Mouse (Mus musculus) CD4-positive helper T cell, adult 2 months (primary cell): ENCODE results near the gene Tmprss13.

Experiments used
- DNase-seq: peaks from one replicate; pipeline ENCODE4 v3.0.0-alpha.2; 2012; ENCODE audit warnings: low read depth, missing footprints, low spot score

The Tmprss13 gene

GRCm38 (mm10) chr9:45329577-45329976, 10.7 kb downstream of the Tmprss13 start:
- DNase-seq: peak; percentile 26

DNA sequence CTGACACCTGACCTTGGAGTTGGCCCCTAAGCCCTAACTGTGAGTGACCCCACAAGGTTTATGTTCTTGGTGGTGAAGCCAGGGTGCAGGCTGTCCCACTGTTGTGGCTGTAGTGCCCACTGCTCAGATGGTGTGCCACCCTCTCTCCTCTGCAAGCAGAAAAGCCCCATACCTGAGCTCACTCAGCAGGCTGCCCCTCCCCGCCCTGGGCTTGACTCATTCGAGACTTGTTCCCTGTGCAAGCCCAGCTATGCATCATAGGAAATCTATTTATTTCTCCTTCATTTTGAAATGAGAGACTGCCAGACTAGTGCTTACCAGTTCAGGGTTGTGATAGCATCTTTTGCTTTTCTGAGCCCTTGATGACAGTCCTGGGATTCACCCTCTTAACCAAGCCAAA, 18.5 kb downstream of the Tmprss13 start:
- DNase-seq: no peak

DNA sequence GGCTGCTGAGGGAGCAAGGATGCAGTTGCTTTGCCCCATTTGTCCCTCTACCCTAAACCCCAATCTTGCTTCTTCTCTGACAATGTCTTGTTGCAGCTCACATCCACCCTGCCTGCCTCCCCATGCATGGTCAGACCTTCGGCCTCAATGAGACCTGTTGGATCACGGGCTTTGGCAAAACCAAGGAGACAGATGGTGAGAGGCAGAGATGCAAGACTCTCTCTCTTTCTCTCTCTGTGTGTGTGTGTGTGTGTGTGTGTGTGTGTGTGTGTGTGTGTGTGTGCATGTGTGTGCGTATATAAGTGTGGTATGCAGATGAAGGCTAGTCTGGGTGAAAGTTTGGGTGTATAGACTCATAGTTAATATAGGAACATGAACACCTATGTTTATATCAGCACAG, 24.2 kb downstream of the Tmprss13 start:
- DNase-seq: no peak

- no peak for DNase-seq
These were observed 26.6 kb downstream of the Tmprss13 start for GRCm38 (mm10) chr9:45345516-45345915.

GRCm38 (mm10) chr9:45346276-45346675, 27.4 kb downstream of the Tmprss13 start:
- no peak for DNase-seq

DNA sequence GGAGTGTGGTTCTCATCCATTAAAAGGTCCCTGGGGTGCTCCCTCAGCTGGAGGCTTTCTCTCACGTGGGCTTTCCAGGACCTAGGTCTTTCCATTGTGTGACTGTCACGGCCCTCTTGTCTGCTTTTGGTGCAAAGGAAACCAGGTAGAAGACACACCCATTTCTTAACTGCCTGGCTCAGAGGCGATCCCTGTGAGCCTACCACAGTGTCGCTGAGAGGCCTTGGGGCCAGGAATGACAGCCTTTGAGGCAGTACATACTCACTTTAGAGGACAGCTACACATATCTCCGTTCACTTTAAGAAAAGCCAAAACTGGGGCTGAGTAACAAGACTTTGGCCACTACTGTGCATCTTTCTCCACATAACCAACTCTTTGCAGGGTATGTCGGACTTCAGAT, 29.7 kb downstream of the Tmprss13 start:
- DNase-seq: no peak

- no peak for DNase-seq
These were observed 30.3 kb downstream of the Tmprss13 start for GRCm38 (mm10) chr9:45349181-45349580.

GRCm38 (mm10) chr9:45349851-45350250, 31.0 kb downstream of the Tmprss13 start:
- DNase-seq: no peak

DNA sequence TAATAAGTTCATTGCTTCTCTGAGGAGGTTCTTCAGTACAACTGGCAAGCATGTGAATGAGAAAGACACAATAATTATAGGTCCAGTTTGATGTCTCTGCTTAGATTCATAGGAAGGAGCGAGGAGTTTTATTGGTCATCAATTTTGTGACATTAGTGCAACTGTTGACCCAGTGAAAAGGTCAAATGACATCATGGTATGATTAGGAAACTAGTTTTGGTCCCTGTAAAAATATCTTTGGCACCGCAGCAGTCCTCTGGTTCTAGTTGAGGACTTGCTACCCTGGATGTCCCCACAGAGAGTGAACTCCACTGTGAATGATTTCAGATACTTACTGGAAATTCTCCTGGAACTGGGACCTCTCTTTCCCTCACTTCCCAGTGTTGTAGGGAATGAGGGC, 36.3 kb downstream of the Tmprss13 start:
- no peak for DNase-seq

- DNase-seq: no peak
These were observed 39.5 kb downstream of the Tmprss13 start for GRCm38 (mm10) chr9:45358356-45358755.

DNA sequence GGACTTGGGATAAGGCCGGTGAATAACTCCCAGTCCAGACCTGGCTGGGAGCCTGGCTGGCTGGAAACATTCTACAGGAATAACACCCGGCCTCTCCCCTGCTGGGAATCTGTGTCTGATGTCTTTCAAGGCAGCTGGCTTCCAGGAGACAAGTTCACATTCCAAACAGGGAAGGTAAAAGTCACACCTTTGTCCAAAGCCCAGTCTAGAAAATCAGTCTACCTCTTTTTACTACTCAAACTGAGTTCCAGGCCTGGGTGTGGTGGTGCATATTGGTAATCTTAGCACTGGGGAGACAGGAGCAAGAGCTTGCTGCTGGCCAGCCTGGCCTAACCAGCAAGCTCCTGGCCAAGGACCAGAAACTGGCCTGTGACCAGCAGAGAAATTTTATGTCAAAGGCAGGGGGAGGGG, 43.2 kb downstream of the Tmprss13 start:
- no peak for DNase-seq

DNA sequence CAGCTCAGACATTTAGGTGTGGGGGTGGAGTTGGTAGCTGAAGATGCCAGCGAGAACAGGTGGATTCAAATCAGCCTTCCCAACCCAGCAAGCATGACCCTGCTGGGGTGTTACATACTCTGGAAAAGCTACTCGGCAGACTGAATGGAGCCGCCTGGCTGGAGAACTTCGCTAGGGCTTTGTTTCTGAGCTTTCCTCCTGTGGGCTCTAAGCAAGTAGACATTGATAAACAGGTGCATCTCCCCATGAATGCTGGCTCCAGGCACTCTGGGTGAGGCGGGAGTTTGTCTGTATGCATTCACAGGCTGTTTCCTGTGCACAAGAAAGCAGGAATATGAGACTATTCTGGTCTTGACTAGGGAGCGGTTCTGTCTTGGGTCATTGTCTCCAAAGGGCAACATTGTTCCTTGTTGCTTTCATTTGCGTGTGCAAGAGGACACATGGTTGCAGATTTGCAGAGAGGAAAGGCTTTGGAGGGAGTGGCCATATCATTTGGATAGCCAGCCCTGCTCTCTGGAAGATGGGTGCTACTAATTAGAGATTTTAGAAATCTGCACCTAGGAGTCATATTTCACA, 44.8 kb downstream of the Tmprss13 start:
- no peak for DNase-seq

DNA sequence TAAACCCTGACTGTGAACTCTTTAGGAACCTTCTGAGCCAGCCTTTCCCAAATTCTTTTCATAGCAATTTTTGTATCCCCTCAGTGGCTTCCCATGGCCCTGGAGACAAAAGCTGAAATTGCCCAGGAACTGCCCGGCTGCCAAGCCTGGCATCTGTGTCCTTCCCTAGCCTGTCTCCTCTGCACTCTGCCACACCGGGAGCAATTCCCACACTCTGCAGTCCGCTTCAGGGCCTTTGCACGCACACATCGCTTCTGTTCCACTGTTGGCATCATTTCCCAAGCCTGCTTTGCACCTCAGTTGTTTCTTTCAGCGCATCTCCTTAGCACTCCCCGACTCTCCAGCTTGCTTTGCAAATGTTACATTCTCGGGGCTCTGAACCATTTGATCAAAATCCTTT, 48.8 kb downstream of the Tmprss13 start:
- DNase-seq: no peak

GRCm38 (mm10) chr9:45368341-45368901, 49.5 kb downstream of the Tmprss13 start:
- no peak for DNase-seq

GRCm38 (mm10) chr9:45370117-45370561, 51.2 kb downstream of the Tmprss13 start, which contains the start of gene Fxyd6:
Fxyd6 (plus strand) TSS chr9:45370185.
- DNase-seq: no peak

DNA sequence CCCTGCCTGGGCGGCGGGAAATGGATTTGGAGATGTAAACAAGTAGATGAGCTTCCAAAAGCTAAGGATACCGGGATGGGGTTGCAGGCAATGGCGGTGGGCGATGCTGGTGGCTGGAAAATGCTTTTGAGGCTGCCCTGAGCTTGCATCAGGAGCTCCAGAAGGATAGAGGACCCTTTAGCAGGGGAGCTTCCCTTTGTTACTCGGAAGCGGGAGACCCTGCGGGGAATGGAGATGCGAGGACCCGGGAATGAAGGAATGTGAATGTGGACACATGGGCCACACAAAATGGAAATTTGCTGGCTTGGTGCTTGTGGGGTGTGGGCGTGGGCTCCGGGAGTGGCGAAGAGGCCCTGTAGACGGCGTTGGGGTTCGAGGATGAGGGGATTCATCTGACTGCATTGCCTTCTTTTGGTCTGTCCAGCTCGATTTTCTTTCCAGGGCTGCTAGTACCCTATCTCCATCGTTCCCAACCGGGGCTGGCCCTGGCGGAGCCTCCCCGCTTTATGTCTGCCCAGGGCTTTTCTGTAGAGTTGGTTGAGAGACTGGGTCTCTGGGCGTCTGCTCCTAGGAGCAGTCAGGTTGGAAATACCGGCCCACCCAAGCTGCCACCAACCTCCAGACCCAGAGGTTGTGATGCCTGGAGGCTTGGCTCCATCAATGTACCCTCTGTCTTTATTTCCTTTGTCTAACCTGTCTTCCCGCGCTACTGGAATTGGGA, 51.9 kb downstream of the Tmprss13 start:
- DNase-seq: no peak

- no peak for DNase-seq
These were observed 52.4 kb downstream of the Tmprss13 start for GRCm38 (mm10) chr9:45371337-45371707.

DNA sequence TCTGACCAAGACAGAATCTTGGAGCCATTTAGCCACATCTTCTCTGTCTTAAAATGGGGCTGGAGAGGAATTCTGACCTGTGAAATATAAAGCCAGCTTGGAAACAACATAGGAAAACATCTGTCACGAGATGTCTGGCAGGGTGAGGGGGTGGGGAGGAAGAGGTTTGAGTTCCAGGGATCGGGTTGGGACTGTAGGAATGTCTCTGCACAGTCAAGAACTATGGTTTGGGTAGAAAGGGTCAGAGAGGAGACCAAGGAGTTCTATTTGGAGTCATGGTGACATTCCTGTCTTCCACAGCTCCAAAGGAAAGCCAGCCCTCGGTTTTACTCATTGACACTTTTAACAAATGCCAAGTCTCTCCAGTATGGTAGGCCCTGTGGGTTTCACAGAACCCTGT, 55.0 kb downstream of the Tmprss13 start:
- DNase-seq: no peak

GRCm38 (mm10) chr9:45374988-45375502, 56.1 kb downstream of the Tmprss13 start:
- DNase-seq: no peak

- no peak for DNase-seq
These were observed 57.5 kb downstream of the Tmprss13 start for GRCm38 (mm10) chr9:45376427-45376826.

DNA sequence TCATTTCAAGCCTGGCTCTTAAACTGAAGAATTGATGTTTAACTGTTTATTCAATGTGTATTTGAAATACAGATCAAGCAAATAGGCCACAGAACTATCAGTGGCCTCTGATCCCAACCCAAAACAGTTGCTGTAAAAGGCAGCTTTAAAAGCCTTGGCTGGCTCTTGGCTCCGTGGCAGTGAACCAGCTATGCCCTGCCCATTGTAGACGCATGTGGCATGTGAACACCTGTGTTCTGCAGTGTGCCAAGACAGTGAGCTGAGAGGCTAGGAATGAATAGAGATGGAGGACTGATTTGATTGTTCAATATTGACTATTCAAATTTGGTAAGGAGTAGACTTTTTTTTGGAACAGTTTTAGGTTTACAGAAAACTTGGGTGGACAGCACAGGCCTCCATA, 58.0 kb downstream of the Tmprss13 start:
- DNase-seq: no peak

- no peak for DNase-seq
These were observed 61.7 kb downstream of the Tmprss13 start for GRCm38 (mm10) chr9:45380411-45381251.
